Mouse (Mus musculus) MEL (cell line): ENCODE results near the gene Tmc1. TPM values are rescaled to one million over a fixed set of nuclear protein-coding genes. Genes with fewer than 3 reads are reported as not detected.

Experiments used
- DNase-seq: peaks from one replicate; pipeline ENCODE4 v3.0.0; 2011; ENCODE audit warnings: low read depth, low spot score
- H3K27ac ChIP-seq: 2 replicates; pipeline ENCODE4 v1.5.1; 2012; ENCODE audit warnings: low read depth, mild to moderate bottlenecking, control low read depth, low read length, moderate library complexity; ENCODE audit not compliant: control insufficient read depth
- H3K27me3 ChIP-seq, 2 experiments: fragments of 150-350 bp in 1 of 2; sonication (generic) in 1 of 2; 2 replicates each; pipeline ENCODE4 v1.6.1; 2012; ENCODE audit warnings: low read length in 2 of 2, mild to moderate bottlenecking in 2 of 2, improper control_type of control experiment in 1 of 2, moderate library complexity in 1 of 2; ENCODE audit not compliant: insufficient read depth in 2 of 2, control insufficient read depth in 1 of 2
- H3K36me3 ChIP-seq, 2 experiments: 2 replicates each; pipeline ENCODE4 v1.6.1; 2012 to 2014; ENCODE audit warnings: low read length in 2 of 2, improper control_type of control experiment in 1 of 2, inconsistent platforms in 1 of 2, mild to moderate bottlenecking in 1 of 2; ENCODE audit not compliant: insufficient read depth in 2 of 2, control insufficient read depth in 1 of 2
- H3K4me1 ChIP-seq, 2 experiments: fragments of 150-350 bp in 1 of 2; sonication (generic) in 1 of 2; 2 replicates each; pipeline ENCODE4 v1.6.1; 2012; ENCODE audit warnings: low read length in 2 of 2, improper control_type of control experiment in 1 of 2, mild to moderate bottlenecking in 1 of 2; ENCODE audit not compliant: insufficient read depth in 2 of 2, control insufficient read depth in 1 of 2
- H3K4me3 ChIP-seq, 2 experiments: fragments of 150-350 bp in 1 of 2; sonication (generic) in 1 of 2; 2 replicates each; pipeline ENCODE4 v1.5.1; 2012; ENCODE audit warnings: low read depth in 2 of 2, low read length in 2 of 2, mild to moderate bottlenecking in 2 of 2, moderate library complexity in 2 of 2, control low read depth in 1 of 2, improper control_type of control experiment in 1 of 2; ENCODE audit not compliant: control insufficient read depth in 1 of 2, insufficient read depth in 1 of 2
- H3K79me2 ChIP-seq: 2 replicates; pipeline ENCODE4 v1.6.1; 2012; ENCODE audit warnings: mild to moderate bottlenecking, low read length, moderate library complexity; ENCODE audit not compliant: control insufficient read depth, poor library complexity, insufficient read depth
- H3K9ac ChIP-seq: 2 replicates; pipeline ENCODE4 v1.6.1; 2012; ENCODE audit warnings: low read depth, mild to moderate bottlenecking, control low read depth, low read length, moderate library complexity; ENCODE audit not compliant: control insufficient read depth, poor library complexity, severe bottlenecking
- H3K9me3 ChIP-seq: fragments of 150-350 bp; sonication (generic); replicated peaks from 2 replicates; pipeline ENCODE4 v1.6.1; 2012; ENCODE audit warnings: mild to moderate bottlenecking, low read length, improper control_type of control experiment, moderate library complexity; ENCODE audit not compliant: insufficient read depth
- BHLHE40 ChIP-seq: IDR thresholded peaks from 2 replicates; pipeline ENCODE4 v1.6.1; 2012; ENCODE audit warnings: low read depth, mild to moderate bottlenecking, inconsistent platforms, low read length, improper control_type of control experiment, borderline replicate concordance
- CHD1 ChIP-seq: IDR thresholded peaks from 2 replicates; pipeline ENCODE4 v1.6.1; 2012; ENCODE audit warnings: low read depth, mild to moderate bottlenecking, inconsistent platforms, low read length, improper control_type of control experiment
- CTCF ChIP-seq, 3 experiments: IDR thresholded peaks in 2 of 3; conservative IDR thresholded peaks in 1 of 3; 2 replicates each; pipeline ENCODE4 v1.5.1; 2011 to 2012; ENCODE audit warnings: low read length in 3 of 3, low read depth in 2 of 3, mild to moderate bottlenecking in 2 of 3, improper control_type of control experiment in 1 of 3, inconsistent platforms in 1 of 3, mixed read lengths in 1 of 3, moderate library complexity in 1 of 3; ENCODE audit not compliant: control insufficient read depth in 1 of 3, insufficient read depth in 1 of 3, poor library complexity in 1 of 3, severe bottlenecking in 1 of 3
- ELF1 ChIP-seq: IDR thresholded peaks from 2 replicates; pipeline ENCODE4 v1.6.1; 2014; ENCODE audit warnings: low read depth, mild to moderate bottlenecking, inconsistent platforms, low read length, improper control_type of control experiment, moderate library complexity
- GATA1 ChIP-seq: IDR thresholded peaks from 2 replicates; pipeline ENCODE4 v1.6.1; 2011; ENCODE audit warnings: low read depth, low read length, improper control_type of control experiment
- JUND ChIP-seq: IDR thresholded peaks from 2 replicates; pipeline ENCODE4 v1.6.1; 2011; ENCODE audit warnings: low read depth, mild to moderate bottlenecking, improper control_type of control experiment, low read length
- MAFK ChIP-seq: IDR thresholded peaks from 2 replicates; pipeline ENCODE4 v1.6.1; 2011; ENCODE audit warnings: low read depth, mild to moderate bottlenecking, low read length, improper control_type of control experiment, borderline replicate concordance
- MAX ChIP-seq: IDR thresholded peaks from 2 replicates; pipeline ENCODE4 v1.6.1; 2011; ENCODE audit warnings: low read length, improper control_type of control experiment
- MAZ ChIP-seq: IDR thresholded peaks from 2 replicates; pipeline ENCODE4 v1.6.1; 2012; ENCODE audit warnings: low read depth, mild to moderate bottlenecking, inconsistent platforms, low read length, improper control_type of control experiment
- MEF2A ChIP-seq: IDR thresholded peaks from 2 replicates; pipeline ENCODE4 v1.6.1; 2014; ENCODE audit warnings: low read depth, mild to moderate bottlenecking, inconsistent platforms, low read length, improper control_type of control experiment; ENCODE audit not compliant: poor library complexity, insufficient replicate concordance, severe bottlenecking; ENCODE audit errors: extremely low read depth
- MYC ChIP-seq: IDR thresholded peaks from 2 replicates; pipeline ENCODE4 v1.6.1; 2011; ENCODE audit warnings: low read depth, mild to moderate bottlenecking, low read length, improper control_type of control experiment, moderate library complexity
- NELFE ChIP-seq: IDR thresholded peaks from 2 replicates; pipeline ENCODE4 v1.6.1; 2011; ENCODE audit warnings: low read depth, low read length, improper control_type of control experiment
- NRF1 ChIP-seq: IDR thresholded peaks from 2 replicates; pipeline ENCODE4 v1.6.1; 2014; ENCODE audit warnings: low read depth, mild to moderate bottlenecking, inconsistent platforms, low read length, improper control_type of control experiment, moderate library complexity; ENCODE audit not compliant: poor library complexity, insufficient read depth, severe bottlenecking
- POLR2AphosphoS2 ChIP-seq: IDR thresholded peaks from 2 replicates; pipeline ENCODE4 v1.6.1; 2011; ENCODE audit warnings: low read length, improper control_type of control experiment
- SIN3A ChIP-seq: IDR thresholded peaks from 2 replicates; pipeline ENCODE4 v1.6.1; 2012; ENCODE audit warnings: low read length, improper control_type of control experiment, inconsistent platforms
- TBP ChIP-seq: IDR thresholded peaks from 2 replicates; pipeline ENCODE4 v1.8.0; 2011; ENCODE audit warnings: low read depth, low read length, improper control_type of control experiment
- UBTF ChIP-seq: IDR thresholded peaks from 2 replicates; pipeline ENCODE4 v1.6.1; 2012; ENCODE audit warnings: low read depth, mild to moderate bottlenecking, inconsistent platforms, low read length, improper control_type of control experiment, moderate library complexity, borderline replicate concordance; ENCODE audit not compliant: insufficient read depth
- USF1 ChIP-seq: IDR thresholded peaks from 2 replicates; pipeline ENCODE4 v1.6.1; 2014; ENCODE audit warnings: low read depth, mild to moderate bottlenecking, inconsistent platforms, low read length, improper control_type of control experiment, moderate library complexity
- ZC3H11A ChIP-seq: IDR thresholded peaks from 2 replicates; pipeline ENCODE4 v1.6.1; 2012; ENCODE audit warnings: low read depth, mild to moderate bottlenecking, inconsistent platforms, low read length, improper control_type of control experiment
- ZNF384 ChIP-seq: IDR thresholded peaks from 2 replicates; pipeline ENCODE4 v1.6.1; 2012; ENCODE audit warnings: low read depth, mild to moderate bottlenecking, inconsistent platforms, low read length, improper control_type of control experiment
- polyA plus RNA-seq, 2 experiments: library from polyadenylated mRNA; stranded (reverse) in 1 of 2; unstranded in 1 of 2; fragments of >175 nt in 1 of 2; fragments of >200 nt in 1 of 2; gene quantifications; 2 replicates each; pipeline versions ENCODE4 v1.2.1 to v1.2.4; 2012; ENCODE audit warnings: low replicate concordance in 2 of 2, low read depth in 1 of 2; ENCODE audit not compliant: insufficient read length in 2 of 2, insufficient read depth in 1 of 2, missing spikeins in 1 of 2
- total RNA-seq: library from RNA; depleted of rRNA; stranded (reverse); fragments of 300-350 nt; gene quantifications from 2 replicates; pipeline ENCODE4 v1.2.3, GENCODE M21; 2012

Tmc1 gene
- total and polyA plus RNA-seq, 3 experiments, result not detected

- H3K9ac ChIP-seq, result no peak overlapping the region
- H3K27me3 ChIP-seq, result peaks cover 0 to 7% of the 10 kb centered on the region in 2 experiments
- H3K27ac ChIP-seq, result no peak overlapping the region
- no peaks in the 10 kb centered on the region for H3K4me1 ChIP-seq
- TF ChIP-seq MEF2A (no peak), POLR2AphosphoS2 (no peak)
- DNase-seq, result no peak
- H3K36me3 ChIP-seq, result no peaks in the 10 kb centered on the region
- no peak overlapping the region for H3K4me3 ChIP-seq
- no peaks in the 10 kb centered on the region for H3K9me3 ChIP-seq
- H3K79me2 ChIP-seq, result no peaks in the 10 kb centered on the region
These were observed 9.6 kb downstream of the Tmc1 start for GRCm38 (mm10) chr19:20944446-20944845.

GRCm38 (mm10) chr19:20924282-20924681, 29.7 kb downstream of the Tmc1 start:
- Histone ChIP-seq H3K36me3 (no peaks in the 10 kb centered on the region), H3K27ac (no peak overlapping the region), H3K79me2 (no peaks in the 10 kb centered on the region), H3K9me3 (no peaks in the 10 kb centered on the region), H3K4me1 (no peaks in the 10 kb centered on the region), H3K9ac (no peak overlapping the region), H3K27me3 (no peaks in the 10 kb centered on the region), H3K4me3 (no peak overlapping the region)
- no peak for DNase-seq
- TF ChIP-seq SIN3A (no peak), CTCF (IDR thresholded peaks at IDR 0.05 in 2 of 3, conservative IDR thresholded peaks at IDR 0.05 in 1 of 3; ENCODE audit: control insufficient read depth in 1 of 3, insufficient read depth in 1 of 3, low read depth in 2 of 3, low read length in 3 of 3, poor library complexity in 1 of 3, severe bottlenecking in 1 of 3) (no peak), UBTF (no peak), NELFE (no peak), MAZ (no peak), USF1 (no peak), MEF2A (no peak), MYC (no peak), ZC3H11A (no peak), NRF1 (no peak), TBP (no peak), POLR2AphosphoS2 (no peak), BHLHE40 (no peak), GATA1 (no peak), ELF1 (no peak), ZNF384 (no peak), MAX (no peak), MAFK (no peak), CHD1 (no peak), JUND (no peak)
